ENCODE assay signal across 20 mouse cellular contexts in the genomic region with DNA sequence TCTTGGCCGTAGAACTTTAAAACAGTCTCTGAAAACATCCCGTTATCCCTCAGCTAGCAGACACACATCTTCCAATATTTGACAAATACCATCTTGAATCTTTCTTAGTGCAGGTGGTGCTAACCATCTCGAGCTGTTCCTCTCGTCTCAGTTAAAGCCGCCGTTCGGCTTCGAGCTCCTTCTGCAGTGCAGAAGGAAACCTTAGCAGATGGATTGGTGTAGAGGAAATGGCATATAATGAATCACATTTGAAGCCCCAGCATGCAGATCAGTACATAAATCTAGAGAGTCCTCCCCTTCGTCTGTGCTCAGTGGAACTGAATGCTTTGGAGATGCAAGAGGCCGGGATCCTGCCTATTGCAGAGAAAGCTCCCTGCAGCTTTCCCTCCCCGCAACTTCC.
DNase-seq lines count a peak whose midpoint lies in the region; ATAC-seq lines count a peak whose summit lies in the region.
"Had no signal": no experiment of that assay in that cellular context is flagged by ENCODE, and none has a peak within 500 bp of the region (broad histone marks: within the 10 kb centered on the region; RNA-seq: fewer than 3 reads in every experiment).

No protein-coding gene starts in this region.

- intact Hi-C loops in left cerebral cortex, postnatal 25 days (cut with DNase I) = no loop called here
- intact Hi-C loops in left cerebral cortex, postnatal 4 days (cut with DNase I) = no loop called here

- peaks cover under 1% of the 10 kb centered on the region; the same call in 1 of the 2 replicates for H3K27me3 ChIP-seq in forebrain, embryonic 15.5 days
- H3K27me3 ChIP-seq in forebrain, embryonic 10.5 days (ENCODE audit: poor library complexity, severe bottlenecking) = peaks cover 8% of the 10 kb centered on the region; the same call in 1 of the 2 replicates
- no peaks in the 10 kb centered on the region for H3K27me3 ChIP-seq in stomach, embryonic 16.5 days (ENCODE audit: control insufficient read depth, insufficient read depth, low read length)
- no peaks in the 10 kb centered on the region for H3K27me3 ChIP-seq in heart, embryonic 10.5 days (ENCODE audit: insufficient read depth, poor library complexity, severe bottlenecking)
- H3K27me3 ChIP-seq: embryonic facial prominence, embryonic 12.5 days; hindbrain, embryonic 15.5 days; limb, embryonic 13.5 days; megakaryocyte, embryonic 14.5 days had no signal

- no peak for DNase-seq in forebrain, embryonic 10.5 days (ENCODE audit: extremely low spot score, low spot score)
- peak; percentile 15 to 38 for DNase-seq in left cerebral cortex, postnatal 25 days (ENCODE audit: low spot score in 2 of 2)
- DNase-seq in left cerebral cortex, postnatal 4 days = no peak
- peak; percentile 54 to 69 for DNase-seq in layer of hippocampus, adult 18-20 months (ENCODE audit: low spot score in 2 of 2)
- DNase-seq in cerebellum, postnatal 25 days = no peak
- no peak for DNase-seq in heart, embryonic 10.5 days (ENCODE audit: low spot score)
- DNase-seq: adrenal gland, postnatal 36 days; B cell, adult 2 months; cerebellum, adult 18-20 months; heart, adult 11 months; heart, postnatal 10 days; lung, adult 2 months; spleen, adult 18-20 months had no signal

- 67% methylated on average over 11 of the region's 11 CpGs for WGBS in forebrain, embryonic 15.5 days
- WGBS in forebrain, embryonic 10.5 days = 89% methylated on average over 11 of the region's 11 CpGs
- WGBS in stomach, embryonic 16.5 days = 47% methylated on average over 11 of the region's 11 CpGs
- whole genome bisulfite sequencing in heart, embryonic 10.5 days = 78% methylated on average over 11 of the region's 11 CpGs

- no peak overlapping the region for H3K4me2 ChIP-seq in forebrain, embryonic 15.5 days (replicated peaks)
- H3K4me2 ChIP-seq in stomach, embryonic 16.5 days (ENCODE audit: low read depth, low read length) = peak overlapping the region; percentile 27
- H3K4me2 ChIP-seq: embryonic facial prominence, embryonic 12.5 days; hindbrain, embryonic 15.5 days; limb, embryonic 13.5 days had no signal

- ATAC-seq in forebrain, embryonic 15.5 days (replicated peaks) = peak; percentile 80
- ATAC-seq in stomach, embryonic 16.5 days (ENCODE audit: insufficient read depth, low FRiP score) = no peak

- no peaks in the 10 kb centered on the region; the same call in 1 of the 2 replicates for H3K9me3 ChIP-seq in forebrain, embryonic 15.5 days
- no peaks in the 10 kb centered on the region for H3K9me3 ChIP-seq in forebrain, embryonic 10.5 days
- H3K9me3 ChIP-seq in stomach, embryonic 16.5 days (replicated peaks; ENCODE audit: control insufficient read depth, low read length) = no peaks in the 10 kb centered on the region
- H3K9me3 ChIP-seq in heart, embryonic 10.5 days = no peaks in the 10 kb centered on the region
- H3K9me3 ChIP-seq: embryonic facial prominence, embryonic 12.5 days; hindbrain, embryonic 15.5 days; limb, embryonic 13.5 days; megakaryocyte, embryonic 14.5 days had no signal

- no peaks in the 10 kb centered on the region for H3K36me3 ChIP-seq in forebrain, embryonic 15.5 days
- no peaks in the 10 kb centered on the region for H3K36me3 ChIP-seq in forebrain, embryonic 10.5 days (replicated peaks)
- H3K36me3 ChIP-seq in stomach, embryonic 16.5 days (ENCODE audit: control insufficient read depth, insufficient read depth, low read length) = no peaks in the 10 kb centered on the region
- H3K36me3 ChIP-seq in heart, embryonic 10.5 days = no peaks in the 10 kb centered on the region
- H3K36me3 ChIP-seq: embryonic facial prominence, embryonic 12.5 days; hindbrain, embryonic 15.5 days; limb, embryonic 13.5 days had no signal

- H3K9ac ChIP-seq in forebrain, embryonic 15.5 days (replicated peaks) = no peak overlapping the region
- H3K9ac ChIP-seq in stomach, embryonic 16.5 days (ENCODE audit: low read length) = no peak overlapping the region; the same call in 1 of the 2 replicates
- H3K9ac ChIP-seq: embryonic facial prominence, embryonic 12.5 days; hindbrain, embryonic 15.5 days; limb, embryonic 13.5 days had no signal

- H3K27ac ChIP-seq in forebrain, embryonic 15.5 days (replicated peaks) = no peak overlapping the region
- no peak overlapping the region for H3K27ac ChIP-seq in forebrain, embryonic 10.5 days
- no peak overlapping the region for H3K27ac ChIP-seq in stomach, embryonic 16.5 days (ENCODE audit: low read length)
- H3K27ac ChIP-seq in heart, embryonic 10.5 days = no peak overlapping the region
- H3K27ac ChIP-seq: embryonic facial prominence, embryonic 12.5 days; hindbrain, embryonic 15.5 days; limb, embryonic 13.5 days had no signal

- H3K4me3 ChIP-seq in forebrain, embryonic 15.5 days = no peak overlapping the region
- no peak overlapping the region for H3K4me3 ChIP-seq in forebrain, embryonic 10.5 days
- no peak overlapping the region for H3K4me3 ChIP-seq in stomach, embryonic 16.5 days (replicated peaks; ENCODE audit: low read length)
- H3K4me3 ChIP-seq in heart, embryonic 10.5 days = no peak overlapping the region
- H3K4me3 ChIP-seq: embryonic facial prominence, embryonic 12.5 days; hindbrain, embryonic 15.5 days; limb, embryonic 13.5 days; megakaryocyte, embryonic 14.5 days; myocyte had no signal

- 0 out of 2 replicates have a peak, but pooled peaks cover 3% of the 10 kb centered on the region for H3K4me1 ChIP-seq in forebrain, embryonic 15.5 days
- H3K4me1 ChIP-seq in forebrain, embryonic 10.5 days = peaks cover 6% of the 10 kb centered on the region
- H3K4me1 ChIP-seq in stomach, embryonic 16.5 days (ENCODE audit: control insufficient read depth, insufficient read depth, low read length) = peaks cover 4% of the 10 kb centered on the region; the same call in 1 of the 2 replicates
- no peaks in the 10 kb centered on the region for H3K4me1 ChIP-seq in heart, embryonic 10.5 days
- H3K4me1 ChIP-seq: embryonic facial prominence, embryonic 12.5 days; hindbrain, embryonic 15.5 days had no signal

Comparison
In these comparisons a context has a peak if more than half of its experiments do, and no peak if none do; other contexts are left out.
1. DNase-seq: peak in left cerebral cortex, postnatal 25 days (2 of 2) and layer of hippocampus, adult 18-20 months (2 of 2); none in forebrain, embryonic 10.5 days (single experiment), left cerebral cortex, postnatal 4 days (single experiment), cerebellum, postnatal 25 days (0 of 2) and heart, embryonic 10.5 days (single experiment).